Mouse (Mus musculus) G1E (cell line): ENCODE measurements around the gene Gm28048.

Experiments
- CTCF ChIP-seq: IDR thresholded peaks from 2 replicates; pipeline ENCODE4 v1.5.1; 2012; ENCODE audit warnings: low read depth, low read length, inconsistent platforms, mixed read lengths
- GATA1 ChIP-seq: IDR thresholded peaks from 2 replicates; pipeline ENCODE4 v1.6.1; 2012; ENCODE audit warnings: borderline replicate concordance, low read length, inconsistent platforms, mixed read lengths
- GATA2 ChIP-seq: IDR thresholded peaks from 2 replicates; pipeline ENCODE4 v1.6.1; 2012; ENCODE audit warnings: low read depth, low read length, inconsistent platforms, borderline replicate concordance
- POLR2AphosphoS5 ChIP-seq: IDR thresholded peaks from 2 replicates; pipeline ENCODE4 v1.6.1; 2012; ENCODE audit warnings: low read depth, low read length, inconsistent platforms; ENCODE audit not compliant: insufficient replicate concordance
- TAL1 ChIP-seq: conservative IDR thresholded peaks from 2 replicates; pipeline ENCODE4 v1.6.1; 2012; ENCODE audit warnings: low read depth, low read length, inconsistent platforms, mixed read lengths

DNA sequence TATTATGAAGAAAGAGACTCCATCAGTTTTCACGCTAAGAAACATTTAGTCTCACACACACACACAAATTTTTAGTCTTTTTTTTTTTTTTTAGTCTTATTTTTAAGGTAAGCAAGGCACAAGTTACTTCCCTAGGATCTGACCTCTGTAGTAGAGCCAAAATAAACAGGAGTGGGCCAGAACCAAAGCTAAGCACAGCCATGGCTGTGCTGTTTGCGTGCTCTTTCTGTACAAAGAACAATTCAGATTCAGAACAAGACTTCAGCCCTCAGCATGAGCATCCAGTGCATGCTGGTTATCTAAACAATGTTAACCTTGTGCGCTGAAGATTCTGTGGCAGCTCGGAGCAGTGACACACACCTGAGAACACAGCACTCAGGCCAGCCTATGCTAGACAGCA lies 17.5 kb downstream of the Gm28048 start:
- TF ChIP-seq CTCF (no peak), TAL1 (no peak), POLR2AphosphoS5 (no peak), GATA1 (no peak), GATA2 (no peak)
